Mouse (Mus musculus) neural tube, embryonic 13.5 days (tissue): ENCODE results near the gene Nol10. TPM values are rescaled to one million over a fixed set of nuclear protein-coding genes. Genes with fewer than 3 reads are reported as not detected.

Experiments used
- ATAC-seq: fragments of 200-750 bp; cut with Nextera tagmentation; 2 replicates; pipeline ENCODE4 v1.8.0; 2017; ENCODE audit warnings: low read depth, mild to moderate bottlenecking, moderate TSS enrichment, moderate library complexity
- H3K27ac ChIP-seq: fragments of 300-500 bp; sonication (generic); replicated peaks from 2 replicates; pipeline ENCODE4 v1.5.1; 2015; ENCODE audit warnings: moderate library complexity, mild to moderate bottlenecking, inconsistent platforms
- H3K27me3 ChIP-seq: fragments of 300-500 bp; sonication (generic); 2 replicates; pipeline ENCODE4 v1.6.1; 2015; ENCODE audit warnings: mild to moderate bottlenecking, inconsistent platforms
- H3K36me3 ChIP-seq: fragments of 300-500 bp; sonication (generic); 2 replicates; pipeline ENCODE4 v1.6.1; 2015; ENCODE audit warnings: mild to moderate bottlenecking, inconsistent platforms
- H3K4me1 ChIP-seq: fragments of 300-500 bp; sonication (generic); replicated peaks from 2 replicates; pipeline ENCODE4 v1.6.1; 2015; ENCODE audit warnings: inconsistent platforms
- H3K4me2 ChIP-seq: fragments of 300-500 bp; sonication (generic); 2 replicates; pipeline ENCODE4 v1.6.1; 2015; ENCODE audit warnings: inconsistent platforms, mild to moderate bottlenecking, moderate library complexity
- H3K4me3 ChIP-seq: fragments of 300-500 bp; sonication (generic); 2 replicates; pipeline ENCODE4 v1.5.1; 2015; ENCODE audit warnings: mild to moderate bottlenecking, inconsistent platforms
- H3K9ac ChIP-seq: fragments of 300-500 bp; sonication (generic); 2 replicates; pipeline ENCODE4 v1.6.1; 2015; ENCODE audit warnings: moderate library complexity, mild to moderate bottlenecking, inconsistent platforms
- H3K9me3 ChIP-seq: fragments of 300-500 bp; sonication (generic); 2 replicates; pipeline ENCODE4 v1.6.1; 2016; ENCODE audit warnings: inconsistent platforms
- WGBS: fragments of 180-500 bp; shearing (Covaris S2); methylation state at CpG from one replicate; pipeline ENCODE4 v1.1.7; 2015; 5-methylcytosine and 5-hydroxymethylcytosine counted together
- polyA plus RNA-seq: library from polyadenylated mRNA; unstranded; fragments of >200 nt; fragmentation: Nextera tagmentation; extraction: Ambion mirVana; gene quantifications from 2 replicates; pipeline ENCODE4 v1.2.1, GENCODE M21; 2015

The Nol10 gene
- polyA plus RNA-seq, 1 experiment from 2014 or later: 21.9 TPM

DNA sequence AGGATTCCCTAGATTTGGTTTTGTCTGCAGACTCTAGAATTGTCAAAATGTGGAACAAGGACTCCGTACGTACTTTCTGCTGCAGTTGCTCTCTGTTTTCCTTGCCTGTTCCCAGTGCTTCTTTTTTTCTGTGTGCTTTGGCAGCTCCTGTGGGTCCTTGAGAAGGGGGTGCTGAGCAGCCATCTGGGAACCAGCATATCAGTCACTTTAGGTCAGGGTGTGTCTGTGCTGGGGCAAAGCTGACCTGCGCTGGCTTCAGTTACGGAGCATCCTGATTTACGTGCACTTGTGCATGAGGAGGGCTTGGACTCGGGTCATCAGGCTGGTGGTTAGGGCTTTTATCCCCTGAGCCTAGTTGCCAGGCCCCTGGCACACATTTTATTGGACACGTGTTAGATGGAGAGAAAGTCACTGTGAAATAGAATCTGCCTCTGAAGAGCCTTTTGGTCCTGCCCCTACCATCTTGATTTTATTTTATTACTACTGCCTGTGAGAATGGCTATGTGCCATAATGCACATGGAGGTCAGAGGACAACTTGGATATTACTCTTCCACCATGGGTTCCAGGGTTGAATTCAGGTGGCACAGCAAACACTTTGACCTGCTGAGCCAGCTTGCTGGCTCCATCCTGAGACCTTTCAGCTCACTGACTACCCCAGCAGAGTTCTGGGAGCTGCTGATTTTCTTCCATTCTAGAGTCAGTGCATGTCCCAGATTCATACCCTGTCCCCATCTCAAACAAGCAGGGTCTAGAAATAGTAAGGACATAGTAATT lies 21.5 kb downstream of the Nol10 start:
- Histone ChIP-seq H3K4me1 (no peaks in the 10 kb centered on the region), H3K36me3 (peaks cover 84% of the 10 kb centered on the region), H3K4me2 (no peak overlapping the region), H3K27me3 (no peaks in the 10 kb centered on the region), H3K27ac (no peak overlapping the region), H3K4me3 (no peak overlapping the region), H3K9me3 (no peaks in the 10 kb centered on the region), H3K9ac (no peak overlapping the region)
- WGBS: 92% methylated on average over 7 of the region's 7 CpGs
- ATAC-seq: no peak

DNA sequence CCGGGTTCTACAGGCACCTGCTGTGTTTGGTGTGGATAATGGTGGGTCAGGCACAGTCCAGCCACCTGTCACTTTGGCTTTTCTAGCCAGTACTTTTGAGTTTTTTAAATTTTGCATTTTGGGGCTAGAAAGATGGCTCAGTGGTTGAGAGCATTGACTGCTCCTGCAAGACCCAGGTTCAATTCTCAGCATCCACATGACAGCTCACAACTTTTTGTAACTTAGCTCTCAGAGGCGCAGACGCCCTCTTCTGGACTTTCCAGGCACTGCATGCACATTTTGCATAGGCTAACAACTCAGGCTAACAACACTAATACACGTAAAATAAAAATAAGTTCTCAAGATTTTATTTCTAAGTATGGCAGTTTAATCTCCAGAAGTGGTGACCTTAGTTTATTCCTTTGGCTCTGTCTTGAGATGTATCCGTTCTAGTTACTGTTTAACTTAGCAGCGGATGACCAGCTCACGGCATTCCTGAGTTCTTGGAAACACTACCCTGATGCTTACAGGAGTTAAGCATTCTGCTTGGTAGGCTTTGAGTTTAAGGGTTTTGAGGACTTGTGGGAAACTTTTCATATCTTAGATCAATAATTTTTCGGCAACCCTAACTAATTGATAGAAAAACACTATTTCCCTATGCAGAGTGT lies 23.5 kb downstream of the Nol10 start:
- H3K27me3 ChIP-seq: no peaks in the 10 kb centered on the region
- no peak overlapping the region for H3K27ac ChIP-seq
- H3K4me1 ChIP-seq: no peaks in the 10 kb centered on the region
- no peaks in the 10 kb centered on the region for H3K9me3 ChIP-seq
- ATAC-seq: no peak
- H3K36me3 ChIP-seq: peaks cover 92% of the 10 kb centered on the region
- no peak overlapping the region for H3K4me2 ChIP-seq
- H3K9ac ChIP-seq: no peak overlapping the region
- no peak overlapping the region for H3K4me3 ChIP-seq
- 91% methylated on average over 8 of the region's 8 CpGs for WGBS

DNA sequence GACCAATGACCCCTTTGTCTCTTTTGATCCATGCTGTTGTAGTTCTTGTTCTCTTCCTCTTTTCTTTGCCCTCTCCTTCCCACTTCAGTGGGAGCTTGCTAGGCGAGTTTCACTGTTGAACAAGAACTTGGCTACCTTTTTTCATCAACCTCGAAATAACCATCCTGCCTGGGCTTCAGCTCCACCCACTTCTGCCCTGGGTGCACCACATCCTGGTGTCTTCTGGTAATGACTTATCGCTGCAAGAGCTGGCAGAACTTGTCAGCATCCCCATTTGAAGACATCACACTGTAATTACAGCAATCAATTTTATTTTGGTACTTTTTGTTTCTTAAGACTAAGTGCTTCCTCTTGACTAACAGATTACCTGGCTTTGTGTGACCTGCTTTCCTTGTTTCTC lies 24.4 kb downstream of the Nol10 start:
- Histone ChIP-seq H3K27me3 (no peaks in the 10 kb centered on the region), H3K9ac (no peak overlapping the region), H3K9me3 (no peaks in the 10 kb centered on the region), H3K4me3 (no peak overlapping the region), H3K4me1 (no peaks in the 10 kb centered on the region), H3K36me3 (peaks cover 96% of the 10 kb centered on the region), H3K4me2 (no peak overlapping the region), H3K27ac (no peak overlapping the region)
- no peak for ATAC-seq
- WGBS: 91% methylated on average over 3 of the region's 3 CpGs

DNA sequence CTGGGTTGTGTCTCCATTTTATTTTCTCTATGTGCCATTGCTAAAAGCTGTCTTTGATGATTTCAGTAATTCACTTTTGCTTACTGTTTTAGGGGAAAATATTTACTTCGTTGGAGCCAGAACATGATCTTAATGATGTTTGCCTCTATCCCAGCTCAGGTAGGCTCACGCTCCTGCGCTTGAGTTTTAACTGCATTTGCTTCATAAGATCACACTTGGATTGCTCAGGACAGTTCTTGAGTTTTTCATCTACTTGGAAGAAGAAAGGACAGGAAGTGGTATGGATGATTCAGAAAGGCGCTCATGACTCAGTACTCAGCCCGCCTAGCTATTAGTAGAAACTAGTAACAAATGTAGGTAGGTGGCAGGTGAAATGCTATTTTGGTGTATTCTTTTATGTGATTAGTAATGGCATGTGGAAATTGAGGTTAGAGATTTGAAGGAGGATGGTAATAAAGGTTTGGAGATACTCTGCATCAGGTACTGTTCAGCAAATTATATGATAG lies 25.3 kb downstream of the Nol10 start:
- no peak for ATAC-seq
- no peak overlapping the region for H3K4me3 ChIP-seq
- H3K9me3 ChIP-seq: no peaks in the 10 kb centered on the region
- H3K27me3 ChIP-seq: no peaks in the 10 kb centered on the region
- H3K36me3 ChIP-seq: peaks cover 96% of the 10 kb centered on the region
- H3K27ac ChIP-seq: no peak overlapping the region
- H3K4me1 ChIP-seq: no peaks in the 10 kb centered on the region
- H3K9ac ChIP-seq: no peak overlapping the region
- WGBS: 97% methylated on average over 5 of the region's 5 CpGs
- H3K4me2 ChIP-seq: no peak overlapping the region

DNA sequence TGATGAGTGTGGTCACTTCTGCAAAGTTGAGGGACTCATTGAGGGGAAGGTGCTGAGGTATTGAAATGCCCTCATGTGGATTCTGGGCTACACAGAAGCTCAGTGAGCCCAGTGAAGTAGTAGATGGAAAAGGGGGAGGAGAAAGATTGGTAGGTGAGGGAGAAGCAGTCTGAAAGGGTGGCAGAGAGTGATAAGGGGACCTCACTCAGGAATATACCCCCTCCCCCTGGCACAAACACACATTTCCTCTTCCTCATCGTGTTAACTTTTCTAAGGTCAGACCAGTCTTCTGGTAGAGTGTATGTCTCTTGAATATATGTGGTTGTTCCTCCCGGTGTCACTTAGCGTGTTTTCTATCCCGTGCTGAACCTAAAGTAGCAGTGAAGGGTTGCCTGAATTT lies 27.0 kb downstream of the Nol10 start:
- H3K27ac ChIP-seq: no peak overlapping the region

DNA sequence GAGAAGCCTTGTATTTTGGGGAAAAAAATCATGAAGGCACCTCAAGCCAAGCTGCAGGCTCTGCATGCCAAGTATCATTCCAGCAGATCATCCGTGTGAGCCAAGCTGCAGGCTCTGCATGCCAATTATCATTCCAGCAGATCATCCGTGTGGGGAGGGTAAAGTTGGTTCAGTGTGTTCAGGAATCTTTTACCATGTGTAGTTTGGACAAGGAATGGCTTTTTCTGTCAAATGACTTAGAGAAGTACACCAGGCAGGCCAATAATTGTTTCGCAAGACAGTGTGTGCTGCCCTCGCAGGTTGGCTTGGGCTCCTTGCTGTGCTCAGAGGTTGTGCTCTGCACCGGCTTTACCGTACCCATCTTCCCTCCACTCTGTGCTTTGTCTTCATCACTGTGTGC lies 28.3 kb downstream of the Nol10 start:
- Histone ChIP-seq H3K4me2 (no peak overlapping the region), H3K4me3 (no peak overlapping the region), H3K27me3 (no peaks in the 10 kb centered on the region), H3K4me1 (no peaks in the 10 kb centered on the region), H3K36me3 (peaks cover 95% of the 10 kb centered on the region), H3K9ac (no peak overlapping the region), H3K27ac (no peak overlapping the region), H3K9me3 (no peaks in the 10 kb centered on the region)
- ATAC-seq: no peak
- WGBS: 92% methylated on average over 6 of the region's 6 CpGs

More for the DNA sequence above, 27.0 kb downstream of the Nol10 start:
- Histone ChIP-seq H3K27me3 (no peaks in the 10 kb centered on the region), H3K4me1 (no peaks in the 10 kb centered on the region), H3K9me3 (no peaks in the 10 kb centered on the region), H3K4me3 (no peak overlapping the region), H3K36me3 (peaks cover 96% of the 10 kb centered on the region), H3K9ac (no peak overlapping the region), H3K4me2 (no peak overlapping the region)
- 95% methylated on average over 4 of the region's 4 CpGs for WGBS
- ATAC-seq: no peak

DNA sequence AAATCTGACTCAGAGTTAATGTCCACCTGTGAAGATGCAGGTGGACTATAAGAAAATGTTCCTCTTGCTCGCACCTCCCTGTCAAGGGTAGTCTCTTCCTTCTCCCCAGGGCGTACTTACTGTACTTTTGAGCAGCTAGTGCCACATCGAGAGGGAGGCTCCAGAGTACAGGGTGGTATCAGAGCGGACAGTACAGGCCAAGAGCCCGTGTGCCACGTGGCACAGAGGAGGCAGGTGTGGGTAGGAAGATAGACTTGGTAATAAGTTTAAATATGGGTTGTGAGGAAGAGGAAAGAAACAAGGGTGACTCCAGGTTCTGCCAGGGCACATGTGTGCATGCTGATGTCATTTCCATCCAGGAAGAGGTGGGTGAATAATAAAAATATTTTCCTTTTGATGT lies 32.7 kb downstream of the Nol10 start:
- ATAC-seq: no peak
- H3K27me3 ChIP-seq: no peaks in the 10 kb centered on the region
- no peak overlapping the region for H3K27ac ChIP-seq
- no peaks in the 10 kb centered on the region for H3K9me3 ChIP-seq
- H3K4me2 ChIP-seq: no peak overlapping the region
- 94% methylated on average over 6 of the region's 6 CpGs for WGBS
- H3K36me3 ChIP-seq: peaks cover 70% of the 10 kb centered on the region
- H3K4me1 ChIP-seq: no peaks in the 10 kb centered on the region
- H3K9ac ChIP-seq: no peak overlapping the region
- no peak overlapping the region for H3K4me3 ChIP-seq

DNA sequence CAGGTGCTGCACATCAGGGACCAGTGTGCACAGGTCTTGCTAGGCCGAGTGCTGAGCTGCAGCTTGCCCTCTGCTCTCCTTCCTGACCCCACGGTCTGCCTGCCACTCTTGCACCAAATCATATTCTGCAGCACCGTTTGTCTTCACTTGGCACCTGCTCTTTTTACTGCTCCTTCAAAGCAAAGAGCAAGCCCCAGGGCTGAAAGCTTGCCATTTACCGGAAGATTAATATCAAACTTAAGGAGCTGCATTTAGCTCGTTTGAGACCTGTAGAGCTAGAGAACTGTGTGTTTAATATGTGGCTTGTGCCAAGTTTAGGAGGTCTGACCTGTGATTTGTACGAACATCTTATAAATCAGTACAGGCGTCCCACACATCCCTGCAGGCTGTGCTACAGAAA lies 34.5 kb downstream of the Nol10 start:
- no peak overlapping the region for H3K4me2 ChIP-seq
- H3K9me3 ChIP-seq: no peaks in the 10 kb centered on the region
- 90% methylated on average over 7 of the region's 7 CpGs for WGBS
- H3K27me3 ChIP-seq: no peaks in the 10 kb centered on the region
- H3K36me3 ChIP-seq: peaks cover 57% of the 10 kb centered on the region
- H3K4me1 ChIP-seq: no peaks in the 10 kb centered on the region
- no peak overlapping the region for H3K27ac ChIP-seq
- no peak overlapping the region for H3K4me3 ChIP-seq
- H3K9ac ChIP-seq: no peak overlapping the region
- no peak for ATAC-seq

DNA sequence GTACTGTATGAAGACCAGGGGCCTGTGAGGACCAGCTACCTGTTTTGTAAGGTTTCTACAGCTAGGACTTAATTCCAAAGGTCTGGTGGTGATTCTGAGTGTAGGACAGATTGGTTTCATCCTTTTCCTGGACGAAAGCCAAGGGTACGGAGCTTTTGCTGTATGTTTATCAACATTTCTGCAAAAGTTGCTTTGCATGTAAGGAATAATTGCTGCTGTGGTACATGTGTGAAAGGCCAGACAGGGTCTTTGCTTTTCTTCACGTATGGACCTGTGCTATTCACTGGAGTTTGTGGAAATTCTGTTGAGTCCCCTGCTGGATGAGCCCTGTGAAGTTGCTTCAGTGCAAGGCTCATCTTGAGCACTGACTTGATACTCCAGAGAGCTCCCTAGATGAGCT lies 38.6 kb downstream of the Nol10 start:
- Histone ChIP-seq H3K4me3 (no peak overlapping the region), H3K4me1 (no peaks in the 10 kb centered on the region), H3K4me2 (no peak overlapping the region), H3K27ac (no peak overlapping the region), H3K9me3 (no peaks in the 10 kb centered on the region), H3K9ac (no peak overlapping the region), H3K36me3 (peaks cover 20% of the 10 kb centered on the region; the same call in 1 of the 2 replicates), H3K27me3 (no peaks in the 10 kb centered on the region)
- ATAC-seq: no peak
- 91% methylated on average over 3 of the region's 3 CpGs for WGBS

DNA sequence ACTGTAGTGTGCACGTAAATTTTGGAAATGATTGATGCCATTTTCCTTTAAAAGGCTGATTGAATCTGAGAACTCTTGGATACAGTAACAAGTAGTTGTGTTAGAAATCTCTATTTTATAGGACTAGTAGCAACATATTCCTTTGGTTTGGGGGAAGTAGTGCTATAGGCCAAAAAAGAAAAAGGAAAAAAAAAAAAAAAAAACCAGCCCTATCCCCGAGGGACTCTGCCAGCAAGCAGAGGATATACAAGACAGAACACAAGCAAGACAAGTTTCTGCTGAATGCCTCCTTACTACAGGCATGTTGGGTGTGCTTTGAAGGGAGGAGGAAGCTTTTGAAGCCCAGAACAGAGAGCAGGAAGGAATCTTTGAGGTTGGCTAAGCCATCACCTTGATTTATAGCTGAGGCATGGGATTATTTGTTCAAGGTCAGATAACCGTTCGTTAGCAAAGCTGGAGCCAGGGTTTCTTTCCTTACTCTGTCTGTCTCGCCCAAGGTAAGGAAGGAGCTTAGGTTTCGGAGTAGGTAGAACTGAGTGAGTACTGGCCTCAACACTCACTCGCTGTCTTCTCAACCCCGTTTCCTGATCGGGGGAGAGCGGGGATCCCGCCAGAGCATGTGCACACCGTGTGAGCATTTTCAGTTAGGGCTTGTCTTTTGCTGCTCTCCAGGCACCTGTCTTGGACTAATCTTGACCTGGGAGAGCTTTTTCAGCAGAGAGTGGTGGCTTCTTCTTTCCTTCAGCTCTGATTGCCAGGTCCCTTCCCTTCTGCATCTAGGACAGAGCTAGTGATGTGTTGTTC lies 39.3 kb downstream of the Nol10 start:
- H3K4me3 ChIP-seq: no peak overlapping the region
- no peak overlapping the region for H3K9ac ChIP-seq
- WGBS: 73% methylated on average over 12 of the region's 12 CpGs
- H3K4me2 ChIP-seq: no peak overlapping the region
- no peaks in the 10 kb centered on the region for H3K4me1 ChIP-seq
- H3K9me3 ChIP-seq: no peaks in the 10 kb centered on the region
- H3K27me3 ChIP-seq: no peaks in the 10 kb centered on the region
- peaks cover 15% of the 10 kb centered on the region; the same call in 1 of the 2 replicates for H3K36me3 ChIP-seq
- ATAC-seq: no peak
- no peak overlapping the region for H3K27ac ChIP-seq

DNA sequence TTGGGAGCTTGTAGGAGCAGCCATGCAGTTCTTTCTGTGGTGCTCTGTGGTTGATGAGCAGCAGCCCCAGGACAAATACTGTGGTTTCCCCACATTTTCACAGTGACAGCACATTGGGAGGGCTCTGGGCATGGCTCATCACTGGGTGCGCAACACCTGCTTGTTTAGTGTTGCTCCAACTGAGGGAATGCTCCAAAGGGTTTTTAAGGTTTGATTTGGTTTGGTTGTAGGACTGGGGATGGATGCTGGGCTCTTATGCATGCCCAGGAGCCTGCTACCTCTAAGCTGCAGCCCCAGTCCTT lies 39.8 kb downstream of the Nol10 start:
- Histone ChIP-seq H3K9ac (no peak overlapping the region), H3K9me3 (no peaks in the 10 kb centered on the region), H3K27me3 (no peaks in the 10 kb centered on the region), H3K4me2 (no peak overlapping the region), H3K4me3 (no peak overlapping the region), H3K27ac (no peak overlapping the region), H3K4me1 (no peaks in the 10 kb centered on the region), H3K36me3 (peaks cover 16% of the 10 kb centered on the region; the same call in 1 of the 2 replicates)
- 91% methylated on average over 1 of the region's 1 CpGs for WGBS
- ATAC-seq: no peak

DNA sequence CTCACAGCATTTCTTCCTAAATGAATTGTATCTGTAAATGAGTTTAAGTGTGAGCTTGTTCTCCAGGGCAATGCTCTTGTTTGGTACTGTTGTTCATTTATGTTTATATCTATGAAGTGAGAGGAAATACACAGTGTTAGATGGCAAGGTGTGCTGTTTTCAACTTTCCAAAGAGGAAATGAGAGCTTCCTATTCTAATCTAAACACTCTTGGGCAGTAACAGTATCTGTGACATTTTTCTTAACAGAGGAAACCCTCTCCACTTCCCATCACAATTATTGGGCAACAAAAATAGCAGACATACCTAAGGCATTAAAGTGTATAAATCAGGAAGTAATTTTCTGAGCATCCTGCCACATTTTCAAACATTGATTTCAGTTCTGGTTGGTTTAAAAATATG lies 41.8 kb downstream of the Nol10 start:
- H3K9me3 ChIP-seq: no peaks in the 10 kb centered on the region
- H3K4me1 ChIP-seq: no peaks in the 10 kb centered on the region
- peaks cover 20% of the 10 kb centered on the region; the same call in 1 of the 2 replicates for H3K36me3 ChIP-seq
- no peaks in the 10 kb centered on the region for H3K27me3 ChIP-seq
- no peak overlapping the region for H3K4me3 ChIP-seq
- H3K4me2 ChIP-seq: no peak overlapping the region
- no peak overlapping the region for H3K9ac ChIP-seq
- no peak overlapping the region for H3K27ac ChIP-seq
- ATAC-seq: no peak
